Mouse (Mus musculus) embryo, embryonic 10 days (tissue): Measurements from ENCODE around the gene Snx20.

Experiments used
- DNase-seq: peaks from one replicate; pipeline ENCODE4 v3.0.0-alpha.2; 2015; ENCODE audit warnings: low spot score

The Snx20 gene

DNA sequence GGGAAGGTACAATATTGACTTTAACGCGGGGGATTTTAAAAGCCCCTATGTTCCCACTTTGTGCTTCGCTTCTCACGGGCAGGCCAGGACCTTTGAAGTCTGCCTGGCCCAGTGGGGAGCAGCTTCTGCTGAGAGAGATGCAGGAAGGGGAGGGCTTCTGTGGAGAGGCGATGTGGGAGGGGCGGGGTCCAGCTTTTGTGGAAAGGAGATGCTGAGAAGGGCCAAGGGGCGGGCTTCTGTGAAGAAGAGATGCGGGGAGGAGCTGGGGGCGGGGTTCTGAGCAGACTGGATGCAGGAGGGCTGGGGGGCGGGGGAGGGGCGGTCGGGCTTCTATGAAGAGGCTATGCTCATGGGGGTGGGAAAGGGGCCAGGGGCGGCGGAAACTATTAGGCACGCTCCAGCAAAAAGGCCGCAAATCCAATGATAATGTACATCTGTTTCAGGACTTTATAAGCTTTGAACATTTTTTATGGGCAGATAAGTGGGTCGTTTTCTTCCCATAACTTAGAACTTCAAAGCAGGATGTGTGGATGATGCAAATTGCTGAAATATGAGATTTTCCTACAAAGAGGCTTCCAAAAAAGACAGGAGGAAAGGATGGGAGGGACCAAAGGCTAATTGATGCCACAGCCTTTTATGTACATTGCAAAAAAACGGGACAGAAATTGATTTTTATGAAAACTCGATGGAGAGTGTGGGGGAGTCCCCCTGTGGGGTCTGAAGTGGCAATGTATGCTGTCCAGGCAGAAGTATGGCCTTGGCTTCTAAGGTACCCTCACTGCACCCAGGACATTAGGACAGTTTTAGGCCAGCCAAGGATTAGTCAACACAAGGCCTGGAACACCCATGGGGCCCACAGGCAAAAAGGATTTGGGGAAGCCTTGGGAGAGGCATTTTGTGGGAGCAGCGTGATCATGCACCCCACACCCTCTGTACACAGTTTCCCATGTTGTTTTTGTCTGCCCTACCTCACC is 31.6 kb downstream of the Snx20 start:
- DNase-seq = peak; percentile 90

DNA sequence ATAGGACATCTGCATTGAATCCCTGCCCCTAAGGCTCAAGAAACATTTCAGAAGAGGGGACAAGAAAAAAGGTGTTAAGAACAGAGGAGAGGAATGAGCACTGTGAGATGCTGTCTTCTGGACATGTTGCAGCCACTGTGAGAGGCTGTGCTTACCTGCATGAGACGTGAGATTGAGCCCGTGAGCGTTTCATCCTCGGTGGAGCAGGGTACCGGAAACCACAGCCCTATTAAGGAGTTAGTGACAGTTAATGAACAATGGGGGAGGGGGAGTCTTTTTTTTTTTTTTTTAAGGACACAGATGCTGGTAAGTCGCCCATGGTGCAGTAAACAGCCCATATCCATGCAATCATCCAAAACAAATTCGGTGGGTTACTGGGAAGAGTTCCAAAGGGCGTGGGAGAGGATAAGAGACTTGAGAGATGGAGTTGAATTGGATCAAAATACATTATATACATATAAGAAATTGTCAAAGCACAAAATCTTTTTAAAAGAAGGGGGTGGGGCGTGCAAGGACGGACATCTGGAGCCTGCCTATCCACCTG is 32.4 kb downstream of the Snx20 start:
- DNase-seq = no peak

DNA sequence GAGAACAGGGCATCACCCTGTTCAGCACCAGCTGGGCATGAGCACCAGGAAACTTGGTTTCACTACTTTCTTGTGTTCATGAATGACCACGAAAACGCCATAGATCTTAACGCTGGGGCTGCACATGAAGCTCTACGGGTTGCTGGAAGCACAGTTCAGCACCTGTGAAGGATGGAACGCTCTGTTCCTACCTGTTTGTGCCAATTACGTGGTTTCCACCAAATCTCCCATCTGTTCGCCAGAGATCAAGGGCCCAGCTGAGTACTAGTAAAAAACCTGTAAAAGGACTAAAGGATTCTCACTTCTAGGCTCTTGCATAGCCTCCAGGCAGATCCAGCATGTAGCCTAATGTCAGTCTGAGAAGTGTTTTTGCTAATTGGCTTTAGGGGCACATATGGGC is 36.4 kb downstream of the Snx20 start:
- no peak for DNase-seq

DNA sequence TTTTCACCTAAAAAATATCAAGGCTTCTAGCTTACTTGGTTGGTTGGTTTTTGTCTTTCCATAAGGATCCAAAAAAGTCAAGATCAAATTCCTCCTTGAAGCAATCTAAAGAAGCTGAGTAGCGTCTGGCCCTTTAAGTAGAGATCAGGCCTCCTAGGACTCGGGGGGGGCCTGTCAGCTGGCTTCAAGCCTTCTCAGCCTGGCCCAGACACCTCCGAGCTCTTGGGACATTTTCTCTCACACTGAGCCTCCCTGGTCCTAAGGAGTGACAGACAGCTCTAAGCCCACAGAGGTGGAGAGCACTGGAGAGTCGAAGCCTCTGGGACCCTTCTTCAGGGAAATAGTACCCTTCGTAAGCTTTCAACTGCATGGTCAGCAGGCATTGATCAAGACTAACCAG is 37.4 kb downstream of the Snx20 start:
- no peak for DNase-seq

DNA sequence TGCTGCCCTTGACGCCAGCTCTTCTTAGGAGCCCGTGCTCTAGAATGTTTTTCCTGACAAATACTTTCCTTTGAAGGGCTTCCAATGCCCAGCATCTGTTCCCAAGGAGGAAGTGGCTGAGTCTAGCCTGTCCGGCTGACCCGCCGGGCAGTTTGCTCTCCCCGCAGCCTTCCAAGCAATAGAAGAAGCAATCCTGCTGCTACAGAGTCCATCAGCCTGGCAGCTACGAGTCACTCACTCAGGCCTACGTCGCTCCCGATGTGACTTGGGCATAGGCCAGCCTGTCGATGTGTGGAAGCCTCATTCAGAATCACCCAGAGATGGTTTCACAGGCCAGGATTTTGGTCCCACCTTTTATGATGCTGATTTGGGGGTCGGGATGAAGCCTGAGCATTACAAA is 39.9 kb downstream of the Snx20 start:
- DNase-seq = no peak

DNA sequence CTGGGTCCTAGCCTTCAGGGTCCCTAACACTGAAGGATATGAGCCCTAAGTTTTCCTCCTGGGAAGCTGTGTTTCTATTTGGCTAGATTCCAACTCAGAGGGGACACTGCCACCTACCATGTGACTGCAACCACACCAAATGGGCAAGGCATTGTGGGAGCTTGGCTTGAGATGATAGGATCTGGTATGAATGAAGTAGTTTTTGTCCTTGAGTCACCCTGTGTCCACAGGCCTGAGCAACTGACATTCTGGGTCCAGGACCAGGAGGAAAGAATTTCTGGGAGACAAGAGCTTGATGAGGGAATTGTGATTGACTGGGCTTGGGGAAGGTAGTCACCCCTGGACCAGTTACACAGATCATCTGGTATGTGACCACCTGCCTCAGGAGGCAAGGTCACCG is 42.0 kb downstream of the Snx20 start:
- DNase-seq = no peak

DNA sequence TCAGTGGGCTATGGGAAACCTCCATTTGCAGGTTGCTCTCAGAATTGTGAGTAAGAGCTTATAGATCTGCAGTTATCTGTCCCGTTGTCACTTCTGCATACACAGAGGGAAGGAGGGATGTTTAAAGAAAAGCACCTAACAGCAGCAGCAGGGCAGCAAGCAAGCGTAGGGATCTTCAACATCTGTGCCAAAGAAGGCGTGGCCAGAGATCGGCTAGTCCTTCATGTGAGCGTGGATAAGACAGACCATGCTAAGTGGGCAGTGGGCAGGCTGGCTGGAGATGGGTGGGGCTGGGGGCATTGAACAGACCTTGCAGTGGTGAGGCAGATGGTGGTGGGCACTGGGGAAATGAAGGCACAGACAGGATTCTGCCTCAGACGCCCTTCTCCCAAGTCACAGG is 45.7 kb downstream of the Snx20 start:
- DNase-seq = no peak

DNA sequence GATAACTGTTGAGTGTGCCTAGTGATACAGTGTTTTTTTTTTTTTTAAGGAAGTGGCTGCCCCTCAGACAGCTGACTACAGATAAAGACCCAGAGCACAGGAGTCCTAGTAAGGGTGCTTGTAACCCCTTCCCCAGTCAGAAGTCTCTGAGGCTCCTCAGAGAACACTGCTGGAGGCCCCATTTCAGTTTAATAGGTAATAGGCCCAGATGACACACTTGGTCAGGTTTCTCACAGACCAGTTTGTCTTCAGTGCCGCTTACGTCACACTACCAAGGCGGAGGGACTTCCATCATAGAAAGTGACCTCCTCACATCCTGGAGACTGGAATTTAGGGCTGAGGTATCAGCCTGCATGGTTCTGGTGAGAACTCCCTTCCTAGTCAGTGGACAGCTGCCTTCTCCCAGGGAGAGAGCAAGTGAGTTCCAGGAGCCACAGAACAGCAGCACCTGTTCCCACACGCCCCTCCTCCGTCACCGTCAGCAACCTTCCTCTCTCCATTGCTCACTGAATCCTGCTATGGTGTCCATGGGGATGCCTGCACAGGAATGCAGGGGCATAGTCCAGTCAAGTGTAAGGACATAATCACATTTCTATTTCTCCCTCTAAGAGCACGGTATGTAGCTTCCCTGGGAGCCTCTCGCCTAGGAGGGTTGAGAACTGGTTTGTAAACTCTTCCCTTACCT is 47.6 kb downstream of the Snx20 start:
- DNase-seq = no peak

DNA sequence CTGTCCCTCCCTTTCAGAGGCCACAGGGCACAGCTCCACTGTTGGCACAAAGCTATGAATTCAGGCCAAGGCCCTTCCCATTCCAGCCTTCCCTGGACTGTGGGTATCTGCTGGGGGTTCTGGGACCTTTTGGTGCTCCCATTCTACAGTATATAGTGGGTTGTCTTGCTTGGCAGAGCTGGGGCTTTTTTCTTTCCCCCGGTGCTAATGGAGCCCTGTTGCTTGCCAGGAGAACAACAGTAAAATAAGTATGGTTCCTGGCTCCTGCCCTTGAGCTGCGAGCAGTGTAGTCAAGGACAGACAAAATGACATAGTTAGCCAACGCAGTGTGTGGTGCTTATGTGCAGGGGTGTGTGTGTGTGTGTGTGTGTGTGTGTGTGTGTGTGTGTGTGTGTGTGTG is 52.1 kb downstream of the Snx20 start:
- DNase-seq = no peak

DNA sequence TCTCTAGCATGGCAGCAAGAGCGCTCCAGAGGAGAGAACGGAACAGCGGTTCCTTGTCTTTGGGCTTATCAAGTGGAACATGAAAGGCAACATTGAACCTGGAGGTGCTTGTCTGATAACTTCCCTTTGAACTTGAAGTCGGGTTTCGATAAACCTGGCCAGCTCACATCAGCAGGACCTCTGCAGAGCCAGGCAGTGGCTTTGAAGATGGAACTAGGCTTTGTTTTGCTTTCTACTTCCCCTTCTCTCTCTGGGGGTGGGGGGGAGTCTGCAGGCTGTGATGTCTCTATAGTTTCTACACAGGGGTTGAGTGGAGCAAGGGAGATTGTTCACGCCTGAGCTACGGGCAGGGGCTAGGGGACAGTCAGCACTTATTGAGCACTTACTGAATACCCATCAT is 55.1 kb downstream of the Snx20 start:
- DNase-seq = no peak

DNA sequence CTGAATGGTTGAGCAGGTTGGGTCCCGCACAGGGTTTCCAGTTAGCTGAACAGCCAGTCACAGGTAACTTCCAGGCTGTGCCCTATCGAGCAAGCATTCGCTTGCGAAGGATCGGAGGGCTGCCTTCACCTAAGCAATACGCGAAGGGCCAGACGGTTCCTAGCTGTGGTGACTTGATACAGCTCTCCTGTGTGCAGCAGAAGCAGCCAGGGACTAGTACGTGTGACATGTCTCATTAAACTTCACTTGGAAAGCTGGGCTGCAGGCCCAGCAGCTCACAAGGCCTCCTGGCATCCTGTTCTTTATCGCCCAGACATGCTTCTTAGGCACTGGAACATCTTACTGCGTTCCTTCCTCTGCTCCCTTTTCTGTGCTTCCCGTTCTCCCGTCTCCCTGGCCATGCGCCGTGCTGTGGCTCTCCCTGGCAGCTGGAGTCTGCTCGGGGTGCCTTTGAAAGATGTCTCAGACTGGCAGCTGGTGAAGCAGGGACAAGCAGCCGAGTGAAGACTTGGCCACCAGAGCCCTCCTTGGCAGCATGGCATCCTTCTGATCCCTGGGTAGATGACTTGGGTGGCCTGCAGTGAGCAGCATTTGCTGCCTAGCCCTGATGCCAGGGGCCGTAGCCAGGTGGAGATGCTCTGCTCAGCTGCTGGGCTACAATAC is 56.1 kb downstream of the Snx20 start:
- DNase-seq = no peak

DNA sequence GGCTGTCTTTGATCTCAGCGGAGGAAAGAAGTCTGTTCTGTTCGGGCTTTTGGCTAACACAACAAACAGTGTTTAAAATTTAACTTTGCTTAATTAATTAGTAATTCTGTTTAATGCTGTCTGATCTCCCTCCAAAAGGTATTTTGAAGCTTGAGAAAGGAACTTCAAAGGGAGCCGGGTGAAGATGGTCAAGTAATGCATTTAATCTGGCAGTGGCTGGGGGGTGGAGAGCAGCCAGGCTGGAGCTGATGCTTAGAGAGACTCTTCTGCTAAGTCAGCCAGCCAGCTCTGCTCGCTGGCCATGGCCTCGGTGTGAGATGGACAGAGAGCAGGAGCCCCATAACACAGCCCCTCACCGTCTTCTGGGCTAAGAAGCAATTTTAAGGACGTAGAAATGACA is 56.7 kb downstream of the Snx20 start:
- DNase-seq = no peak

DNA sequence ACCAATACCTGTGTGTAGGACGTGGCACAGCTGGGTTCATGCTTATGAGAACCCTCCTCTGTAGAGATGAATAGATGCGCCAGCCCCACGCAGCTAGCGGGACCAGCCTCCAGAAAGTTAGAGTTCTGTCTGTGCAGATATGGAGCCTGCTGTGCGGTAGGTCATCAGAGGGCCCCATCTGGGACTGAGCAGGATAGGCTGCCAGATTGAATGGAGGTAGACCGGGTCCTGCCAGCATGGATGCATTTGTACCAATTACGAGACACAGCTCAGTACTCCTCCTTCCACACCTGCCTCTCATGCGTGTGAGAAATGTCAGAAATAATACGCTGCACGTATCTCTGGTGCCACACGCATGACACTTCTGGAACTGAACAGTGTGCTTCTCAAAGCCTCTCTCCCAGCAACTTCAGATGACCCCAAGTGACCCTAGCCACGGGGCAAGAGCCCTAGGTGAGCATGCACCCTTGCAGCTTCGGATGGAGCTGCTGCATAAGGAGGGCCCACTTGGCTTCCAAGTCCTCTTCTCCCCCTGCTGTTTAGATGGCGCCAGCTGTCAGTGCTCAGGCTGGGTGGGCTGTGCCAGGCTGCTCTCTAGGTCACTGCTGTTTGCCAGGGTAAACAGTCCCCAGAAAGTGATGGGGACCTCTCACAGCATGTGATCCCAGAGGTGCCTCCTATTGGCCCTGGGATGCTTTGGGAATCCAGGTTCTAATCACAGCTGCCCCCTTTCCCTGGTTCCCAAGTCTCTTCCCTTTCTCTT is 57.3 kb downstream of the Snx20 start:
- no peak for DNase-seq

DNA sequence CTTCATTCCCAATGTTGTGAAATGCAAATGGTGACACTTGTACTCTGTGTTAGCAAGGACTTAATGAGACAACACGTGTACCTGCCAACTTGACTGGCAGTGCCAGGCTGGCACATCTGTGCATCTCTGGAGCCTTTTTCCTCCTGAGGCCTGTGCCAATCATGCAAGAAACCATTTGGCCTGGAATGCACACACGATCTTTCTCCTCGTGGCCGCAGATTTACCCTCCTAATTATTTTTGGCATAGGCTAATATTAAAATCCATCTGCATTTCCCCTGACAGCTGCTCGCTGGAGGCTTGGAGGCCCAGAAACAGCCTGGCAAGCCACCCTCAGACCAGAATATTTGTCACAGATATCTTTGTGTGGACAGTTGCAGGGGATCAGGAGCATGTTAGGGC is 58.3 kb downstream of the Snx20 start:
- no peak for DNase-seq
